Mouse (Mus musculus) lung, postnatal 0 days (tissue): ENCODE measurements around the gene Calhm3.

Source experiments
- CTCF ChIP-seq: IDR thresholded peaks from 2 replicates; pipeline ENCODE4 v1.5.1; 2016; ENCODE audit warnings: antibody characterized with exemption, mild to moderate bottlenecking
- EP300 ChIP-seq: IDR thresholded peaks from 2 replicates; pipeline ENCODE4 v1.6.1; 2016; ENCODE audit warnings: antibody characterized with exemption, mild to moderate bottlenecking, control low read depth

GRCm38 (mm10) chr19:47168793-47169412 is 11.3 kb upstream of the Calhm3 start:
- TF ChIP-seq EP300 (no peak), CTCF (peak; percentile 90)
